Mouse (Mus musculus) CD4-positive naive resting alpha-beta T cell, adult 57 days (primary cell): ENCODE data around the gene Gm17416. TPM values are rescaled to one million over a fixed set of nuclear protein-coding genes. Genes with fewer than 3 reads are reported as not detected.

Experiments
- total RNA-seq: library from RNA; stranded (reverse); gene quantifications from one replicate; pipeline ENCODE4 v1.2.4, GENCODE M21; 2023

The Gm17416 gene
- total RNA-seq, result not detected

DNA sequence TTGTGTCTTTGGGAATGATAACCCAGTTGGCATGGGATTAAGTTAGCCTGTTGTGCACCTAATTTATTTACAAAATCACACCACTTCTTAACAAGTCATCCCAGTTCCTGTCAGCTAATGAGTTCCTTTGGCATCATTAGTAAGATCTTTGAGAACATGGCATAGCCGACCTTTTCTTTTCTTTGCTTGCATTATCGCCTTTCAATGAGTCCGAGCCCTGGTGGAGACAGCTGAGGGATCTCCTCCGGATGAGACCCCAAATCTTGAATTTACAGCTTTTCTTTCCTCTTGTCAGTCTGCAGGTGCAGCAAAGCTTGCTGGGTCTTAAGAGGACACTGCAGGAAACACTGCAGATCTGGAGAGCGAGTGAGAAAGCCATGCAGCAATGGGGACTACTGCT, at the start of gene Gm17416:
TSS of gene Gm17416 (plus strand) at position 301 of the 400 bp plus-strand sequence.

DNA sequence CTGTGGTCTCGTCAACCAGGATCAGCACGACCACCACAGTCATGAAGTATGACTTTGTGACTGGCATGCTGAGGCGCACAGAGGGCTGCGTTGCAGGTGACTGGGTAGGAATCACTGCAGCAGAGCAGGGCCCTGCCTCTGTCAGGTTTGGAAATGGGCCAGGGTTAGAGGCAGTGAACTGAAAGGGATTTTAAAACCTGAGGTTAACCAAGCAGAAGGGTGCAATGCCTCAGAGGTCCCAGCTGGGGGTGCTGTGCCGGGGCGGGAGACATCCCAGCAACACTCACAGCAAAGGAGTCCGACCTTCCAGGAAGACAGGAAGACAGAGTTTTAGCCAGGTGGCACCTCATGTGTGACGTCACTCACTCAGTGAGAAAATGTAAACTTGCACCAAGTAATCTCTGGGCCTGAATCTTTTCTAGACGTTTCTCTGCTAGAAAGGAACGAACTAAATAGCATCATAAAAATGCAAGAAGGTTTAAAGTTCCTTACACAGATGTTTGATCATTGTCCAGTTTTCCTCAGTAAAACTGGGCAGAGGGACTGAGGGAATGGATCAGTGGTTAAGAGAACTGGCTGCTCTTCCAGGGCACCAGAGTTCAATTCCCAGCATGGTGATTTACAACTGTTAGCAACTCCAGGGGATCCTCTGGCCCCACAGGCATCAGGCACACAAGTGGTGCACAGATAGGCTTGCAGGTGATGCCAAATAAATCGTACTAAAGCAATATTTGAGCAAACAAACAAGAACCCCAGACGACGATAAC, 29.0 kb upstream of the Gm17416 start, which contains the start of gene Defb29:
TSS of gene Defb29 (minus strand) at position 155 of the 767 bp plus-strand sequence.

DNA sequence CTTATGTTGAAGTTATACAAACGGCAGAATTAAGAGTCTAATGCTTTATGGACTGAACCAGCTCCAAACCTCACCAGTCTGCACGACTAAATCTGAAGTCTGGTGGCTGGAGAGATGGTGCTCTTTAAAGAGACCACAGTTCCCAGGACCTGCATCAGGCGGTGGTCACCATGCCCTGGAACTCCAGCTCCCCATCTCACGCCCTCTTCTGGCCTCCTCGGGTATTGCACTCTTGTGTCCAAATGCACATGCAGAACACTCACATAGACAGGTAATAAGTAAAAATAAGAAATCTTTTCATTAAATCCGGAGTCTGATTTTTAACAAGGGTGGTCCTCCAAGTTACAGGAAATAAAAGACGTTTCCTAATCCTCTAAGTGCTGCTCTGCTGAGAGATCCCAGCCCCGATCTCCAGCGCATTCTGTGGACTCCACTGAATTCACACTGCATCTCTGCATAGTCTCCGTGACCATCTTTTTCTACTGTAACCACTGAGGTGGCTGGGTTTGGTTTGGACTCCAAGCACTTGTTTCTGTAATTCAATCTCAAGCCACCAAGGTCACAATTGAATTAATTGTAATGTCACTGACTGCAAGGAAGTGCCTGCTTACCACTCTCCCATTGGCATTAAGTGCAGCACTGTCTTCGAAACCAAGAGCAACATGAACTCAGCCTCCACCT, 3.1 kb downstream of the Gm17416 start, which contains the start of gene Defb21:
TSS of gene Defb21 (plus strand) at position 631 of the 681 bp plus-strand sequence.

DNA sequence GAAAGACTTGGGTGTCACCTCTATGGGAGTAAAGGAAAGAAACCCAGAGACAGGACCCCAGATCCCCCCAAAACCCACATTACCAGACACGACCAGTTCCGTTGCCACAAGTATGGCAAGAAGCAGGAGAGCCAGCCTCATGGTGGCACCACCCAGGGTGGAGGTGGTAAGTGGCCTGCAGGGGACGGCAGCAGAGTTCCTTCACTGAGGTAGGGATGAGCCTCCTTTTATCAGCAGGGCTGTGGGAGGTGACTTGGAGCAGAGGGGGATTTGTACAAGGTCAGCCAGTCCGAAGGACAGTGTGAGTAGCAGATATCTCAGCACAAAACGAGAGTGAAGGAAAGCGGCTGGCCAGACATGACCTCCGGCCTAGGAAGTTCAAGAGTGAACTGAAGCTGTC, 11.0 kb downstream of the Gm17416 start, which contains the start of gene Defb19:
TSS of gene Defb19 (minus strand) at position 206 of the 400 bp plus-strand sequence.

DNA sequence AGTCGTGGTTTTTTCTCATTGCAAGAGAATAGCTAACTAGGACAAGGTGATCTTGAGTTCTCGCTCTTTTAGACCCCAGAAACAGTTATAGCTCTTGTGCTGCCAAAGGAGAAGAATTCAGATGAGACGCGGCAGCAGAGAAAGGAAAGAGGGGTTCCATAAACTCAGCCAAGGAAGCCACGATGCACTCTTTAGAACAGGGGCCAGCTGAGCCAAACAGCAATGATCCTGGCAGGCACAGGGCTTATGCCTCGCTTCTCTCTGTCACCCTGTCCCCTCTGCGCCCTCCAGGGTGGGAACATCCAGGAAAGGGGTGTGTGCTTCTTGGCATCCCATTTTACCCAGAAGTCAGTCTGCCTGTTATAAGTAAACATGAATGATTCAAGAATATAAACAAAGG, 30.2 kb downstream of the Gm17416 start, which contains the start of gene Defb45:
TSS of gene Defb45 (minus strand) at position 101 of the 400 bp plus-strand sequence.

DNA sequence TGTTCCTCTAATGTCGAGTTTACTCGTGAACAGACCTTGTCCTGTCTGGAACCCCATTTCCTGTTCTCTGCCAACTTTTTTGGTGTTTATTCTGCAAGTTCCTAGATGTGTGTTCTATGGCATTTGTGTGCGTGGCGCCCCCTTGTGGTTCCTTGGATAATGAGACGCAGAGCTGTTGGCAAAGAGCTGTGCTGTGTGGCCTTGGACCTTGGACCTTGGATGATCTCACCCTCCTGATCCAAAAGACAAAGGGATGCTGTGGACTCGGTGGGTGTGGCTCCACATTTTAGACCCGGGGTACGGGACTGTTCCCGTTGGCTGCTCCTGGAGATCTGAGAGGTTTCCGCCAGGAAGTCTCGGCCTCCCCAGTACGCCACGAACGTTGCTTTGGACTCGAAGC, 34.9 kb downstream of the Gm17416 start, which contains the start of gene Defb36:
TSS of gene Defb36 (plus strand) at position 271 of the 400 bp plus-strand sequence.

Other genes starting within 250 kb of the Gm17416 start
- gene Rbck1, start 236.7 kb upstream of the Gm17416 start, total RNA-seq, result 215 TPM
- gene Trib3, start 225.3 kb upstream of the Gm17416 start, total RNA-seq, result 20.3 TPM
- not detected for gene Nrsn2, start 192.7 kb upstream of the Gm17416 start, total RNA-seq
- gene Sox12, start 171.3 kb upstream of the Gm17416 start, total RNA-seq, result 0.80 TPM
- gene Zcchc3, start 154.3 kb upstream of the Gm17416 start, total RNA-seq, result 1.0 TPM
- not detected for gene 6820408C15Rik, start 153.8 kb upstream of the Gm17416 start, total RNA-seq
- gene Defb23, start 104.7 kb upstream of the Gm17416 start, total RNA-seq, result not detected
- not detected for gene Defb20, start 92.3 kb upstream of the Gm17416 start, total RNA-seq
- gene Defb22, start 79.2 kb upstream of the Gm17416 start, total RNA-seq, result not detected
- not detected for gene Defb26, start 57.6 kb upstream of the Gm17416 start, total RNA-seq
- not detected for gene Defb28, start 51.1 kb upstream of the Gm17416 start, total RNA-seq
- not detected for gene Defb29, start 29.2 kb upstream of the Gm17416 start, total RNA-seq
- gene Defb21, start 3.4 kb downstream of the Gm17416 start, total RNA-seq, result not detected
- gene Defb19, start 11.0 kb downstream of the Gm17416 start, total RNA-seq, result not detected
- gene Defb45, start 30.1 kb downstream of the Gm17416 start, total RNA-seq, result not detected
- not detected for gene Defb36, start 35.0 kb downstream of the Gm17416 start, total RNA-seq
- gene Defb25, start 53.7 kb downstream of the Gm17416 start, total RNA-seq, result not detected
- not detected for gene Rem1, start 57.6 kb downstream of the Gm17416 start, total RNA-seq
- 151 TPM for gene H13, start 100.1 kb downstream of the Gm17416 start, total RNA-seq
- 28.4 TPM for gene Mcts2, start 117.7 kb downstream of the Gm17416 start, total RNA-seq
- gene Id1, start 166.9 kb downstream of the Gm17416 start, total RNA-seq, result 2.8 TPM
- gene Cox4i2, start 184.8 kb downstream of the Gm17416 start, total RNA-seq, result not detected